Mouse (Mus musculus) spleen, postnatal 10 days (tissue): ENCODE measurements around the gene Iqcf1.

Experiments
- DNase-seq, 2 experiments: peaks; one replicate each; pipeline ENCODE4 v3.0.0; 2021 to 2022; ENCODE audit warnings: low spot score in 2 of 2

Gene Iqcf1

GRCm38 (mm10) chr9:106481676-106482075, 18.1 kb upstream of the Iqcf1 start:
- peak in 1 of 2 experiments; percentile 8 for DNase-seq

- peak in 1 of 2 experiments; percentile 7 for DNase-seq
Observed at GRCm38 (mm10) chr9:106482578-106483115, 17.1 kb upstream of the Iqcf1 start.

GRCm38 (mm10) chr9:106483136-106483535, 16.6 kb upstream of the Iqcf1 start:
- DNase-seq: peak in 1 of 2 experiments; percentile 14

GRCm38 (mm10) chr9:106483606-106484005, 16.2 kb upstream of the Iqcf1 start:
- peak in 1 of 2 experiments; percentile 11 for DNase-seq

GRCm38 (mm10) chr9:106485076-106485475, 14.7 kb upstream of the Iqcf1 start:
- peak in 1 of 2 experiments; percentile 8 for DNase-seq

GRCm38 (mm10) chr9:106487602-106488001, 12.2 kb upstream of the Iqcf1 start:
- DNase-seq: peak in 1 of 2 experiments; percentile 10

GRCm38 (mm10) chr9:106501846-106502245, 2.1 kb downstream of the Iqcf1 start:
- no peak for DNase-seq

GRCm38 (mm10) chr9:106504246-106504645, 4.5 kb downstream of the Iqcf1 start:
- no peak for DNase-seq

GRCm38 (mm10) chr9:106509356-106509755, 9.6 kb downstream of the Iqcf1 start:
- DNase-seq: no peak

GRCm38 (mm10) chr9:106512729-106513450, 13.1 kb downstream of the Iqcf1 start:
- DNase-seq: no peak

- no peak for DNase-seq
Observed at GRCm38 (mm10) chr9:106513566-106513965, 13.8 kb downstream of the Iqcf1 start.

GRCm38 (mm10) chr9:106514273-106514672, 14.5 kb downstream of the Iqcf1 start, which contains the start of gene Iqcf5:
TSS of gene Iqcf5 (plus strand) at chr9:106514573.
- no peak for DNase-seq

- no peak for DNase-seq
Observed at GRCm38 (mm10) chr9:106519433-106519832, 19.7 kb downstream of the Iqcf1 start.

GRCm38 (mm10) chr9:106519909-106520308, 20.1 kb downstream of the Iqcf1 start:
- no peak for DNase-seq

GRCm38 (mm10) chr9:106531833-106532232, 32.1 kb downstream of the Iqcf1 start:
- DNase-seq: peak in 1 of 2 experiments; percentile 20

GRCm38 (mm10) chr9:106534296-106534695, 34.5 kb downstream of the Iqcf1 start:
- no peak for DNase-seq

GRCm38 (mm10) chr9:106534975-106535374, 35.2 kb downstream of the Iqcf1 start:
- no peak for DNase-seq
